Mouse (Mus musculus): ENCODE results near the gene Gm3336.

The Gm3336 gene

DNA sequence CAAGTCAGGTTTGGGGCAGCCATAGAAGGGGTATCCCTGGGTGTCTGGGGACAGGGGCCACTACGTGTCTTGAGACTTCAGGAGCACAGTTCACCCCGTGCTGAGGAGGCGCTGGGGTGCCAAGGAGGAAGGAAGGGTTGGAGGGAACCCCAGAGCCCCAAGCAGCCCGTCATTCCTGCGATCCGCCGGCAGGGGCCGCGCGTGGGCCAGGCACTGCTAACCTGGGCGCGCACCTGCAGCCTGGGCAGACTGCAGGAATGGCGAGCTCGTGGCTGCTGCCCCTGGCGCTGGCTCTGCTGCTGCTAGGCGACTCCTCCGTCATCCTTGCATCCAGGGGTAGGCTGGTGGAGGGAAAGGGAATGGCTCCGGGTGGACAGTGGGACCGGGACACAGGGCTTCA lies at the start of gene Gm3336:
Gene Gm3336 (plus strand): TSS at position 247 of the 400 bp plus-strand sequence.
- peak in 1 of 2 experiments; percentile 59 for DNase-seq (ENCODE audit: low spot score in 2 of 2)

DNA sequence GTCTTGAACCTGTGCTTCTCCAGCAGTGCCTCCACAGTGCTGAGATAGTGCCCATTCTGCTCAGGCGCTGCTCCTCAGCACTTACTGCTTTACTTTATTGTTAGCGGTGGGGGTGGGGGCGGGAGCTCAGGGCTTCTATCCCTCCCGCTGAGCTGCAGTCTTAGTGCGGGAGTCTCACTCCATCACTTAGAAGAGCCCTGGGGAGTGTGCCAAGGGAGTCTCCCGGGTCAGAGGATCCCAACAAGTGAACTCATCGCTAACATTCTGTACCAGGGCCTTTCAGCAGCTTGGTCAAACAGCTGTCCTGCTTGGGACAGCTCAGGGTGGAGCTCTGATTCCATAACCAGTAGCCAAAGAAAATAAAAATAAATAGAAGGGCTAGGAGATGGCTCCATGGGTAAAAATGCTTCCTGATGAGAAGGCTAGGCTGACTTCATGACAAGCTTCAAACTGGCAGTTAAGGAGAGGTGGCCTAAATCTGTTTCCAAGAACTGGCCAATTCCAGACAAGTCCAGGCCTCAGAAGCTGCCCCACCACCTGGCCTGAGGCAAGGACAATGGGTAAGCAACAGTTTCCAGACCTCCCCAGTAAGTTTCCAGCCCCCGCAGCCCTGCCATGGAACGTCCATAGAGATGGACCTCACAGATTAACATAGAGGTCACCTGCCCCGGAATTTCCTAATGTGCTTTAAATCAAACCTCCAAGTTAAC lies 46.6 kb upstream of the Gm3336 start:
- DNase-seq (ENCODE audit: low spot score in 2 of 2): peak in 1 of 2 experiments; percentile 58

DNA sequence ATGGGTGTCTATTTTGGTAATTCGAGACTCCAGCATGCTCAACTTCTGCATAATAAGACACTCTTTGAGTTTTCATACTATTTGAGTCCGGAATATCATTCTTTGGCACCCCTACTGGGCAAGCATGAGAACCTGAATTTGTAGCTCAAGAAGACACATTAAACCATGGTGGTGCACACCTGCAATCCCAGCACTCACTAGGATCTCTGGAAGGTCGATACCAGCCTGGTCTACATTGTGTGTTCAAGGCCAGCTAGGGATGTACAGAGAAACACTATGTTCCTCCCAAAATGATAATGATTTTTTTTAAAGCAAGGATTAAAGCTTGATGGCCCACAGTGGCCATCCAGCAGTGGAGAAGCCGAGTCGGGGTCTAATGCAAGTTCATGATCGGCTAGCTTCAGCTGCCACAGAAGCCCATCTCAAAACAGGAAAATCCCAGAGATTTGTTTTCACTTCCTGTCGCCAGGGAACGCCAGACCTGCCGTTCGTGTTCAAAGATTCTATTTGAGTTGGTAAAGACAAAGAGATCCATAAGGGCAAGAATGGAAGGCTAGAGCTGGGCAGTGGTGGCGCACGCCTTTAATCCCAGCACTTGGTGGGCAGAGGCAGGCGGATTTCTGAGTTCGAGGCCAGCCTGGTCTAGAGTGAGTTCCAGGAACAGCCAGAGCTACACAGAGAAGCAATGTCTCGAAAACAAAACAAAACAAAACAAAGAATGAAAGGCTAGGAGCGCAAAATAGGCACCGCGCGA lies 45.8 kb upstream of the Gm3336 start:
- no peak for DNase-seq (ENCODE audit: low spot score in 2 of 2)

DNA sequence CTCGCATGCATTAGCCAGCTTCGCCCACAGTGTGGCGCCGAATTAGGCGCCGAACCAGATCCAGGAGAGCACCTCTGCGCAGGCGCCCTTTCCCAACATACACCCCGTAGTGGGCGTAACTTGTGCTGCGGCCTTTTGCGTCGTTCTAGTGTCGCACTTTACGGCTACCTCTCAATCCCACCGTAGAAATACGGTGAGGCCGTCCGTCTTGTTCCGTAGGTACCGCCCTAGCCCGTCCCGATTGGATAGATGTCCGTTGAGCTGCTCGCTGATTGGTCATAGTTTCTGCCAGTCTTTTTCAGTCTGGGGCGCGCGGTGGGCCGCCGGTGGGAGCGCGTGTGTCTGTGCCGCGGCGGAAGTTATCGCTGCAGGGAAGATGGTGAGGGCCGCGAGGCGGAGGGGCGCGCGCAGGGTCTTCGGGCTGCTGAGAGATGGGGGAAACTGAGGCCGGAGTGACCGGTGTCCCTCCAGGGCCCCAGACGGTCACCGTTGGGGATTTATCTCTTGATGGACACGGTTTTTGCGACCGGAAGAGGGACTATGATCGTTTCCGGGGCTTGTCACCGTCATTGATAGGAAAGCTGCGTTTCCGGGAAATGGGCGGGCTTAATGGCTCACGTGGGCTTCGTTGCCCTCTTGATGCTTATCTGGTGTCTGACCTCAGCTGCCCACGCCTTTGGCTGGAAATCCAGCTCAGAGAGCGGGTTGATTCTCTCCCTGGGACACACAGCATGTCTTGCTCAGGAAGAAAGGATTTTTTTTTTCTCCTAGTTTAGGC lies 45.1 kb upstream of the Gm3336 start, which contains the start of gene Lsm4:
Gene Lsm4 (plus strand): TSS at position 170 of the 778 bp plus-strand sequence.
- peak; percentile 95 to 98 for DNase-seq (ENCODE audit: low spot score in 2 of 2)

DNA sequence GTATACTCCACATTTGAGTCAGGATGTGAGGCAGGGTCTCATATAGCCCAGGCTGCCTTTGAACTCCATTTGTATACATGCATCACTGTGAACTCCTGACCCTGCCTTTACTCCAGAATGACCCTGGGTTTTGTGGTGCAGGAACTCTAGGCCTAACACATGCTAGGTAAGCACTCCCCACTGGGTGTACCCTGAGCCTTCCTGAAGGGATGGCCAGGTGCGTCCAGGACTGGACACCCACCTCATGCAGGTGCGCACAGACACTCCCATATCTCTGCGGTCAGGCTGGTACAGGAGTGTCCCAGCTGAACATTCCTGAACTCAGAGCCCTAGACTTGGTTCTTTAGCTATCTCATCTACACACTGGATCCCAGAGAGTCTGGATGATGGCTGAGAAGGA lies 44.2 kb upstream of the Gm3336 start:
- DNase-seq (ENCODE audit: low spot score in 2 of 2): no peak

DNA sequence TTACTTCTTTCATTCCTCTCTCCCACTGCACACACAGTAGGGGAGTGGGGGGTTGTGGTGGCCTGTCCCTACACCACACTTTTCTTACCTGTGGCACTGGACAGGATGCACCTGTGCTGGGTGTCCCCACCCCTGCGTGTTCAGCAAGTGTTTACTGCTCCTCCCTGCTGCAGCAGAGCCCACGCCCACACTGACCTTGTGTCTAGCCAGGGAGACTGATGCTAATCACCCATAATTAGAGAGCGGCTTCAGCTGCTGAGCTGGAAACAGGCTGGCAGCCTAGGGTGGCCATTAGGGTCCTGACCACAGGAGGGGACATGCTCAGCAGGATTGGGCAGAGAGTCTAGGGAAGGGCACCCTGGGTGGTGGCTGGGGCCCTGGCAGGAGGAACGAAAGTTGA lies 43.6 kb upstream of the Gm3336 start:
- DNase-seq (ENCODE audit: low spot score in 2 of 2): no peak

DNA sequence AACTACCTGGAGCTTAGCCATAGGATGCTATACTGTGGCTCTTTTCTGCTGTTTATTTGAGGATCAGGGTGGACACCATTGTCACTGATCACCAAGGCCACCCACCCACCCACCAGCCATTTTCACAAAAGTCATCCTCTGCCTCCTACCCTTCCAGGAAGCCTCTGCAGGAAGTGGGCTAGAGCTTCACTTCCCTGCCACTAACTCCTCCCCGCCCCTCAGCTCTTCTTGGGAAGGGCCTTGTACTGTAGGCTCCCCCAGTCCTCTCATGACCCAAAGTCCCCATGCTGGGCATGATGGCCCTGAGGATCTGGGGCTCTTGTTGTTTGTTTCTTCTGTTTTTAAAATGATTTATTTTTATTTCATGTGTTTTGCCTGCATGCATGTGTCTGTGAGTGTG lies 43.0 kb upstream of the Gm3336 start:
- DNase-seq (ENCODE audit: low spot score in 2 of 2): no peak

DNA sequence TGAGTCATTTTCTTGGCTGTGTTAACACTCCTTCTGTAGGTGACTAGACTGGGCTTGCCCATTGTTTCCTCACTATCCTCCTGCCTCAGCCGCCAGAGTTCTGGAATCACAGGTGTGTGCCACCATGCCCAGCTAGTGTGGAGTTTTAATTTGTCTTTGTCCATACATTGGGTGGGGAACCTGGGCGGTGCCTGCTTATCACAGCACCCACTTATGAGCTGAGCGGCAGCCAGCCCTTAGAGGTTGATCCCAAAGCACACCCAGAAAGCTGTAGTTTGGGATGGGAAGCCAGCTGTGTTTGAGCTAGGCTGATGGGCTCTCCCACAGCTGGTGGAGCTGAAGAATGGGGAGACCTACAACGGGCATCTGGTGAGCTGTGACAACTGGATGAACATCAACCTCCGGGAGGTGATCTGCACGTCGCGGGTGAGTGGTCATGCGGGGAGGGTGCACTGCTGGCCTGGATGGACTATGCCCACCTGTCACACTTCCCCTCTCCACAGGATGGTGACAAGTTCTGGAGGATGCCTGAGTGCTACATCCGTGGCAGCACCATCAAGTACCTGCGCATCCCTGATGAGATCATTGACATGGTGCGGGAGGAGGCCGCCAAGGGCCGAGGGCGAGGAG lies 40.8 kb upstream of the Gm3336 start:
- DNase-seq (ENCODE audit: low spot score in 2 of 2): no peak

DNA sequence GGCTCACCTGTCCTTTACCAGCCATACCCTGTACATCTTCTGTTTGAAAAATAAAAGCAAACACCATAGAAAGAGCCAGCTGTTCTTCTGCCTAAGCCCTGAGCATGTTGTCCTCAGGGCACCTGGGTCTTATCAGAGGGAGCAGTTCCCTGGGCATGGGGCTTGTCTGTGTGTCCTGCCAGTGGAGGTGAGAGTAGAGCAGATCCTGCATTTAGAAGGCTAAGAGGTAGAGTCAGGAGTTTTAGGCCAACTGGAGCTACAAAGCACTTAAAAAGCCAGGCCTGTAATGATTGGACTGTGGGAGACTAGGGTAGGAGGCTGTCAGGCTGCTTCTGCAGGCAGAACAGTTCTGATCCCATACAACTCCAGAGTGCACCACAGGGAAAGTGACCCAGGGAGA lies 39.7 kb upstream of the Gm3336 start:
- no peak for DNase-seq (ENCODE audit: low spot score in 2 of 2)

DNA sequence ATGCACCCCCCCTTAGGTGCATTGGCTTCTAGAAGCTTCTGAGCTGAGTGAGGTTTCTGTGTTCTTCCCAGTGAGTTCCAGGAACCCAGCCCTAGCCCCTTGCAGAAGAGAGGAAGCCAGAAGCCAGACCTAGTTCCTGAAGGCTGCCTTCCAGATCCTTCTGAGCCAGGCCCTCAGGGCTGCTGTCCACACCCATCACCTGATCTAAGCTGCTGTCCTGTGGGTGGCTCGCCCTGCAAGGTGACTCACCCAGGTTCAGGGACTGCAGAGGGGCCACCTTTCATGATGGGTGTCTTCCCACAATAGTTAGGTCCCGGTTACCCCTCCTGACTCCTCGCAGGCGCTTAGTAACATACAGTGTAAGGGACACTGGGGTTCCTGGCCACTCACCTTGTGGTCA lies 38.9 kb upstream of the Gm3336 start:
- no peak for DNase-seq (ENCODE audit: low spot score in 2 of 2)

DNA sequence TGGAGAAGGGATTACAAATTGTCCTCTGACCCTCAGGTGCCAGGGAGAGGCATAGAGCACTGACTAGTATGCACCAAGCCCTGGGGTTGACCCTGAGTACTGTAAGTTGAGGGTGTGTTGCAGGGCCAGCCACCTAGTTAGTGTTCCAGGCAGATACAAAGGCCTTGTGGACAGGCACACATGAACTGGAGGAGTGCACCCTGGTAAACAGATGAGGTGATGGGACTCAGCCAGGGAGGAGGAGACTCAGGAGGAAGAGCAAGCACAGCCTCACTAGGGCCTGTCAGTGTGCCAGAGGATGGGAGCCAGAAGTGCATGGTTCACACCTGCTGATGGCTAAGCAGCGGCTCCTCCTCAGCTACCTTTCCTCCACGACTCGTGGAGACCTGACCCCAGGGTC lies 38.3 kb upstream of the Gm3336 start:
- DNase-seq (ENCODE audit: low spot score in 2 of 2): no peak

DNA sequence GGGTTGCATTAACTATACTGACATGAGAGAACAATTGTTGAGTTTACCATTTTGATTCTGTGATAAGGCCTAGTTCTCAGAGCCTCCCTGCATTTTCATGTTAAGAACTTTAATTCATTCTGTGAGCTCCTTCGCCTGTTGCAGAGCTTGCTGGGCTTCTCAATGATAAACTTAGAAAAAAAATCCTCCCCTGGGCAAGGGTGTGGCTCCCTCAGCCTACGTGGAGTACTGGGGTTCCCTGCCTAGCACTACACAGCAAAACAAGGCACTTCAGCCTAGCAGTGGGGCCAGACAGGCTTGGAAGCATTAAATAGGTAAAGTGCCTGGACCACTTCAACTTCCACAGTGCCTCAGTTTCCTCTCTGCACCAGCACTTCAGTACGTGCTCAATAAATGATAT lies 36.9 kb upstream of the Gm3336 start:
- no peak for DNase-seq (ENCODE audit: low spot score in 2 of 2)

DNA sequence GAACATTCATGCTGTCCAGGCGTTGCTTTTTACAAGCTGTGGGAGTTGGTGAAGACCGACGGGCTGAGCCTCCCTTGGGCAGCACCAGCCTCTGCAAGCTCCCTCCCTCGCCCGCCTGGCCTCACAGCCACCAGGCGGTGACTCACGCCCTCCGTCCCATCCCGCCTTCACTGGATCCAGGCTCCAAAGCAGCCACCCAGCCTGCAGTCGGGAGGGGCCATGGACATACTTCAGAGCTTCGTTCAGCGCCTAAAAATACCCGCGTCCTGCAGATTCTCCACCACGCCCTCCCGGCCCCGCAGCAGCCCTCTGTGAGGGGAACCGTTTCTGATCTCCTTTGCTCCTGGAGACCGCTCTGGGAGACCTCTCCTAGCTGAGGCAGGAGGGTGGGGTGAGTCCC lies 36.1 kb upstream of the Gm3336 start:
- DNase-seq (ENCODE audit: low spot score in 2 of 2): peak; percentile 58 to 81

DNA sequence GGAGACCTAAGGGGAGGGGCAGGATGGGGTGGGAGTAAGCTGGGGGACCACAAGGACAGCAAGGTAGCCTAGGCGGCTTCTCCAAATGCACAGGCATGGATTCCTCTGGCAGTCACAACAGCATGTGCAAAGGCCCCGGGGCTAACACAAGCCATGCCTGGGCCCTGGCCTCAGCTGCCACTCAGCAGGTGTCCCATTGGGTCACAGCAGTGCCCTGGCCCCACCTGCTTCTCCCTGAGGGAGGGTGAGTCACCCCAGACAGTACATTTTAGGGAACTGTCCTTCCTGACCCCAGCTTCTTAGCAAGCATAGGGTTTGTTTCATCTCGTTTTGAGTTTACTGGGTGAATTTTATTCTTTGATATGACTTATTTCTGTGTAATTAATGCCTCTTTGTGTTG lies 35.7 kb upstream of the Gm3336 start:
- no peak for DNase-seq (ENCODE audit: low spot score in 2 of 2)

DNA sequence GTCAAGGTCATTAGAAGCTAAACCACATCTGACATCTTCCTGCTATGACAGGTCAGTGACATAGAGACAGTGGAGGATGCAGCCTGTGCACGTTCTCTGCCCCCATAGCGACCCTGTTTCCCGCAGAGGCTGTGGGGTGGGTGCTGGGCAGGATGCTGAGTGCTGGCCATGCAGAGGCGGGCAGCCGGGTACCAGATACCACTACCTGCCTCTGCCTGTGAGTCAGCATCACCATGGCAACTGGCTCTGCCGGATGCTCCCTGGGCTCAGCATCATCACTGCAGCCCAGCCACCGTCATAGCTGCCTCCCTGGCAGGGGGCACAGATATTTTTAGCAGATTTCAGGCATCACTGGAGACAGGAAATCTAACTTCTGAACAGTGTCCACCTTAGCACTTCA lies 34.1 kb upstream of the Gm3336 start:
- no peak for DNase-seq (ENCODE audit: low spot score in 2 of 2)

DNA sequence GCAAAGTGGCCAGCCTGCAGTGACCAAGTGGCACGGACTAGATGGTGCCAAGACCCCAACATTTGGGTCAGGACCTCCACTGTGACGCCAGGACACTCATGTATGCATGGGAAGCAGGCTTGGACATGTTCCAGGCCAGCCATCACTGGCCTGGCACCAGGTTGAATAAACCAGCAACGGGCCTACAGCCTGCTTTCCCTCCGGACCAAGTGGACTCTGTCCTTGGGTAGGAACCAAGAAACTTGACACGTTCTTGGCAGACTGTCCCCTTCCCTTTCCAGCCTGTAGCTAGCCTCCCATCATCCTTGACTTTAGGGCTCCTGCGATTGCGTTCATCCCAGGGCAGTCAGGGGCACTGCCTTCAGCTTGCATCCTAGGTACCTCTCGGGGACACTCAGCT lies 30.8 kb upstream of the Gm3336 start:
- no peak for DNase-seq (ENCODE audit: low spot score in 2 of 2)

DNA sequence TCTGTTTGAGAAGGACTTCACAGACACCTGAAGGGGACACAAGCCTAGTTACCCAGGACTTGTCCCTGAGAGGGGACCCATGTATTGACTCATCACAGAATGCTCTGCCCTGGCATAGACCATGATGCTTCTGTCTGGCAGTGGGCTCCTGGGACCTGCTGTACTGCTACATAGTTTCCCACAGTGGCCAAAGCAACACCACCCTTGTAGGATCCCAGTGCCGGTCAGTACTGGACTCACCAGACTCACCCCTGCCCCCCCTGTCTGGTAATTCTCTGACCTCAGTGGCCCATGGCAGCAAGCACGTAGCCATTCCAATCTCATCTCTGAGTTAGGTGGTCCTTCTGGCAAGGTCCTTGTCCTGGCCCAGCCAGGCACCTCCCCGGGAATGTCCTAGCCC lies 30.2 kb upstream of the Gm3336 start:
- DNase-seq (ENCODE audit: low spot score in 2 of 2): no peak

DNA sequence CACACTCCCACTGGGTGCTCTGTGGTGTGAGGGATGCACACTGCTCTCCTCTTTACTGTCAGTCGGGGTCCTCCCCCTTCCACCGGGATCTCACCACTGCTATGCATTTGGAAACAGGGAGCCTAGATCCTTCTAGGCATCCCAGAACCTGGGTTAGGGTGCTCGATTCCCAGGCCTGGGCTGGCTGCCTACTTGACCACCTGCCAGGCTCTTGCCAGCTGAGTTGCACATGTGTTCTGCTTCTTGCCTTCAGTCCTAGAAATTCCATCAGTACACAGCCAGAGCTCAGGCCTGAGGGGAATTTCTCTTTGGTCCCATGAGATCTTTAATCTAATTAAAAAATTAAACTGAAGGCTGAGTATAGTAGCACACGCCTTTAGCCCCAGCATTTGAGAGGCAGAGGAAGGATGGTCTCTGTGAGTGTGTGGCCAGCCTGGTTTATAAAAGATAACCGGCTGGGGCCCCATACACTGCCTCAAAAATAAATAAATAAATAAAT lies 28.4 kb upstream of the Gm3336 start:
- DNase-seq (ENCODE audit: low spot score in 2 of 2): no peak

DNA sequence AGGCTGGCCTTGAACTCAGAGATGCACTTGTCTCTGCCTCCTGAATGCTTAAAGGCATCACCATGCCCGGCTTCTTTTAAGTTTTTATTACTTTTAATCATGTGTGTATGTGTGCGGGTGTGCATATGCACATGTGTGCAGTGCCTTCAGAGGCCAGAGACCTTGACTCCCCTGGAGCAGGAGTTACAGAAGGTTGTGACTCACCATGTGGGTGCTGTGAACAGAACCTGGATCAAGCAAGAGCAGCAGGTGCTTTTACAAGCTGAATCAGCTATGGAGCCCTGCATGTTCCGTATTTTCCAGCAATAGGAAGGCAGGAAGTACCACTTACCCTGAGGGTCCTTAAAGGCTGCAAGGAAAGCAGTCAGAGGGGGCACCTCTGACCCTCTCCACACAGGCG lies 27.1 kb upstream of the Gm3336 start:
- no peak for DNase-seq (ENCODE audit: low spot score in 2 of 2)

DNA sequence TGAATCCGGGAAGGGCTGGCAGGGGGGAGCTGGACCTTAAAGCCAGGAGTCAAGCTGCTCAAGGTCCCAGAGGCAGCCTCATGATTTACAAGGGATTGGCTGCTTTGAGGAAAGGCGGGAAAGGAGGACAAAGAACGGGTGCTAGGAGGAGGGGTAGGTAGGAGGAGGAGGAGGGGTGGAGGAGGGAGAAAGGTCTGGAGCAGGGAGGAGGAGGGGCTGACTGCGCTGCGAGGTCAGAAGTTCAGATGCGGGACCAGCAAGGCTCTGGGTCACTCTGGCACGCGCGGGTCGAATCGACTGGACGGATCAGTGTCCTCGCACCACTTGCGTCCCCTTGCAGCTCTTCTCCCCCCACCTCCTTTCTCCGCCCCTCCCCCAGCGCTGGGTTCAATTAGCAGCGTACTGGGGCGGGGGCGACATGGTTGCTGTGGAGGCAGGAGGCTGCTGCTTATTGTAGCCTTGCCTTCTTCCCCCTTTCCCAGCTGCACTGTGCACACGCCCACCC lies 26.6 kb upstream of the Gm3336 start:
- no peak for DNase-seq (ENCODE audit: low spot score in 2 of 2)

DNA sequence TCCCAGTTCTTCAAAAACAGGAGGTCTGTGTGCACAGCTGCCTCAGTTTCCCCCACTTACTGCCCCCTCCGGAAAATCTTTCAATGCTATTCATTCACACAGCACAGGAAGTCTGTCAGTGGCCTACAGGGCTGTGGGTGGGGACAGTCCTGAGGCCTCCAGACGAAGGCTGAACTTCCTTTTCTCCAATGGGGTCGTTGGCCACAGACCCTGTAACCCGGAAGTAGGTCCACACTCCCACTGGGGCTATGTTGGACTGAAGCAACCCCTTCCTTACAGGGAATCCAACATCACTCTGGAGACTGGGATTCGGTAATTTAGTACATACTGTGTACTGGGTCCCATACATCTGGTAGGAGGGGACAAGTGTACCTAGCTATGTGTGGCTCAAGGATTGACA lies 24.7 kb upstream of the Gm3336 start:
- no peak for DNase-seq (ENCODE audit: low spot score in 2 of 2)

All from urinary bladder, adult 18-20 months (tissue).